Mouse (Mus musculus): ENCODE results near the gene Tmem9b.

The Tmem9b gene

GRCm38 (mm10) chr7:109752008-109752925 is at the start of gene Tmem9b:
TSS of gene Tmem9b (minus strand) at chr7:109752875.
- peak; percentile 87 for DNase-seq

DNA sequence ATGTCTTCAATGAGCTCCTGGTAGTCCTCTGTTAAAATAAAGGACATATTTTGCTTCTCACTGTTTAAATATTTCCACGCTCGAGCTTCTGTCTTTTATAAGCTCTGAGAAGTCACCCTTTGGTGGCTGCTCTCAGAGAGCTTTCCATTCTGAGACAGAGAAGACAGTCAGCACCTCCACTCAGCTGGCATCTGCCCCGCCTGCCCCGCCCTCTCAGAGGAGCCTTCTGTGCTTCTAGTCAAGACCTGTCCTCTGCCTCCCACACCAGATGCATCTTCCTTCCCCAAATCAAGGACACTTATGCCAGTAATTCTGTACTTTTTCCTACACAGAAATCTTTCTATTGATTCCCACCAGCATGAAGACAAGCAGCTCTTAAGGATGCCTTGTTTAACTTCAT is 48.0 kb upstream of the Tmem9b start:
- peak; percentile 47 for DNase-seq

- no peak for DNase-seq
Measured at GRCm38 (mm10) chr7:109799168-109799567, 46.5 kb upstream of the Tmem9b start.

DNA sequence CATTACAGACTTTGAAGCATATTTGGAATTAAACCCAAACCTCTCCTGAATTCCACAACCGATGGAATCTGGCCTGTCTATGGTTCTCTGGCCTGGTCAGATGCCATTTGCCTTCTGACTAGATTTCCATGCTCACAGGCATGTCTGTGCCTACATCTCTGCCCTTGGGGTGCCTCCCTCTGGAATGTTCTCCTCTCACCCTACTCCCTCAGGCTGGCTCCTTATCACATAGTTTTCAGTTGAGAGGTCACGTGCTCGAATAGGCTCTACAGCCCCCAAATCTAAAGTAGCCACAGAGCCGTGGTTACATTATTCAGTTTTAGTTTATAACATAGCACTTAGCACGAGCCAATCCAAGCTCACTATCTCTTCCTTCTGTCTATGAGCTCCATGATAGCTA is 42.9 kb upstream of the Tmem9b start:
- DNase-seq = no peak

GRCm38 (mm10) chr7:109794556-109794955 is 41.9 kb upstream of the Tmem9b start:
- DNase-seq = no peak

GRCm38 (mm10) chr7:109792759-109793158 is 40.1 kb upstream of the Tmem9b start:
- DNase-seq = peak; percentile 43

- no peak for DNase-seq
Measured at GRCm38 (mm10) chr7:109790818-109791217, 38.1 kb upstream of the Tmem9b start.

GRCm38 (mm10) chr7:109787860-109788259 is 35.2 kb upstream of the Tmem9b start:
- no peak for DNase-seq

- no peak for DNase-seq
Measured at GRCm38 (mm10) chr7:109783281-109783680, 30.6 kb upstream of the Tmem9b start.

DNA sequence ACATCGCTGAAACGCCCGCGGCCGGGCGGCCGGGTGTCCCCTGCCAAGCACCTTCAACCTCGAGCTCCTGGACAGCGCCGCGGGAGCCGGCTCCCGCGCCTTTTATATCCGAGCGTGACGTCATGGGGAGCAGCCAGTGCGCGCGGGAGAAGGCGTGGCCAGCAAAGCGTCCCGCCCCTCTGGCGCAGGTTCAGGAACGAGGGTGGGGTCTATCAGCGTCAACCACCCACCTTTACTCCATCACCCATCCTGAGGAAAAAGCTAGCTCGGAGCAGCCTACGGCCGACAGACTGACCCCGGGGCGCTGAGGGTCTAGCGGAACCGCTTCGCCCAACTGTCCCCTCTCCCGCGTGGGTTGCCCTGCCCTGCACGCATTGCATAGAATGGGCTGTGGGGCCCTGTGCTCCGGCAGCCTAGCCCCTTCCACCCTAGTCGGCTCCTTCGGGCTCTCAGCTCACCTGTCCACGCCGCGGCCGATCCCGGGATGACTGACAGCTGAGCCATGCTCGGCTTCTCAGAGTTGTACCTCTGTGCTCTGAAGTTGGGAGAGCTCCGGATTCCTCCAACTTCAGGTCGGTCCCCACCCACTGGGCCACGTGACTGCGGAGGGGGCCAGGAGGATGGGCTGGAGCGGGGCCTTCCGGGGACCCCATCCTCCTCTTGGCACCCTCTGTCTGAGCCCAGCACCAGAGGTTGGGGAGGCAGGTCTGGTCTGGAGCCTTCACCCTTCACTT is 29.0 kb upstream of the Tmem9b start, which contains the start of gene Nrip3:
TSS of gene Nrip3 (minus strand) at position 556 of the 734 bp plus-strand sequence.
- DNase-seq = peak; percentile 72

DNA sequence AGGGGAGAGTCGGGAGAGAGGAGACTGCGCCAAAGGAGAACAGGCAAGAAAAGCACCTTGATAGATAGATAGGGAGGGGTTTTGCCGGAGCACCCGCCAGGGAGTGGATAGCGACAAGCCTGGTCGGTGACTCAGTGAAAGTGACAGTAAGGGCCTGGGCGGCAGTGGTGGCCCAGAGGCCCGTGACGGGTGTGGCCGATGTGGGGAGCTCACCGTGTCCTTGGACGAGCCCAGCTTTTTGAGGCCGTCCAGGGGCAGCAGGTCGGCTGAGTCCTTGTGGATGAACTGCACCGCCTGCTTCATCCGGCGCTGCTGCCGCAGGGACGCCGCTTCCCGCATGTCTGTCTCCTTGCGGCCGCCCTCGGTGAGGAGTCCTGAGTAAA is 28.4 kb upstream of the Tmem9b start:
- no peak for DNase-seq

DNA sequence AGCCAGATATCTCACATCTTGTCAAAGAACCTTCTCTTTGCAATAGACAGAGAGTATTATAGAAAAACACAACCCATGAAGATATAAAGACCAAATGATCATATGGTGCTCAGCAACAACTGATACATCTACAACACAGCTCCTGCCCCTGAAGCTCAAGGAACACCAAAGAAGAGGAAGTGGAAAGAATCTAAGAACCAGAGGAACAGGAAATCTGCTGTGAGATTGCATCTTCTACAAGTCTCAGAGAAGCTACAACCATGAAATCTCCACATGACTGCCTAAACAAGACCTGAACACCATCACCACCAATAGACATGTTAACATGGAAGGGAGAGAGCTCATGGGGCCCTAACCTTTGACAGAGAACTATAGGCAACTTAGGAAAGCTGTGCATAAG is 19.6 kb upstream of the Tmem9b start:
- DNase-seq = no peak

GRCm38 (mm10) chr7:109768699-109769383 is 16.2 kb upstream of the Tmem9b start:
- no peak for DNase-seq

GRCm38 (mm10) chr7:109767575-109768350 is 15.1 kb upstream of the Tmem9b start:
- DNase-seq = no peak

DNA sequence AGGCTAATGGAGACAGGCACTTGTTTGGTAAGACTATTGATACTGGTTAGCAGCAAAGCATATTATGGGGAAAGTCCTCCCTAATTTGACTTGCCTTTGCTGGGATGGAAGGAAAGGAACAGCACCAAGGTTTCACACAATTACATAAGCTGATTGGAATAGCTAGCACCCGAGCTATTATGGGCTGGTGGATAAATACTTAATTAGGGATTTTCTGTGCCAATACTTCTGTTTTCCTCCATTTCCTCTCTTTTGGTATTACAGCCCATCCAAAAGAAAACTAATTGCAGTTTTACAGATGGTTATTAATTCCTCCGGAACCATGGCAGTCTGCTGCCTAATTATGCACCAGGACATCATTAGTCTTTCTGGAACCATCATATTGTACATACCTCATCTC is 11.3 kb upstream of the Tmem9b start:
- DNase-seq = no peak

DNA sequence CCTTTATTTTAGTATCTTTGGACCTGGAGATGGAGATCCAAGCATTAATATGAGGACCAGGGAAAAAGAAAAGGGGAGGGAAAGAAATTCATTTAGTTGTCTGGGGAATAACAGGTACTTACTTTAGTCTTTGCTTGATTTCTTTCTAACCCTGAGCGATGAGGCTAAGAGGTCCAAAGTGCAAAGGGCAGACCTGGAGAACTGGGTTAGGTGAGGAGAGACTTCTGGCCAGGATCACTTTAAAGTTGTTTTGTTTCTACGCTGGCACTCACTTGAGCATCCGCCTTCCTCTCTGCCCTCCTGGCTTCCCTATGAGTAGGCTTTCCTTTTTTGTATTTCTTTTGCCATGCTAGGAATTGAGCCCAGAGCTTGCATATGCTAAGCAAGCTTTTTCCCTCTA is 3.6 kb upstream of the Tmem9b start:
- no peak for DNase-seq

- DNase-seq = no peak
Measured at GRCm38 (mm10) chr7:109754034-109754433, 1.4 kb upstream of the Tmem9b start.

- no peak for DNase-seq
Measured at GRCm38 (mm10) chr7:109751427-109752007, 1.2 kb downstream of the Tmem9b start.

GRCm38 (mm10) chr7:109747747-109748146 is 4.9 kb downstream of the Tmem9b start:
- DNase-seq = no peak

DNA sequence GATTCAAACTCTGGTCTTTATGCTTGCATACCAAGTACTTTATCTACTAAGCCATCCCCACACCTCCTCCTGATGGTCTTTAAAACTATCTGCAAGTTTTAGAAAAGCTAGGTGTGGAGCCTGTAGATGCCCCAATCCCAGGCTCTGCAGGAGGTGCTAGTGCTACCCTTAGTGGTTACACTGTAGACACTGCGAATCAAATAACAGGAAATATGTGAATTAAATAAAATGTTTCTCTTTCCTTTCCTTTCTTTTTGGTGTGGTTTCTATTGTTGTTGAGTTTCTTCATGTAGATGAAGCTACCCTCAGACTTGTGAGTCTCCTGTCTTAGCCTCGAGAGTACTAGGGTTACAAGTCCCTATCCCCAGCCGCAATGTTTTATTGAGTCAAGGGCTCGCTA is 11.0 kb downstream of the Tmem9b start:
- no peak for DNase-seq

DNA sequence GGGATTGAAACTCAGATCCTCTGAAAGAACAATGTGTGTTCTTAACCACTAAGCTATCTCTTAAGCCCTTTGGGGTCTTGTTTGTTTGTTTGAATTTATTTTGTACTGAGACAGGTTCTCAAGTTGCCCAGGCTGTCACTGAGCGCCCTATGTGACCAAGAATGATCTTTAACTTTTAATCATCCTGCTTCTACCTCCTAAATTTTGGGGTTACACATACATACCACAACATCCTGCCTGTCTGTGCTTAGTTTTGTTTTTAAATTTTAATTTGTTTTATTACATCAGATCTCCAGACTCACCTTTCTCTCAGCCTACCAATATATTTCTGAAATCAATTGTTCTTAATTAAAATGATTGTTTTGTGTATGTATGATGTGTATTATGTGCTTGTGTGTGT is 11.6 kb downstream of the Tmem9b start:
- no peak for DNase-seq

- no peak for DNase-seq
Measured at GRCm38 (mm10) chr7:109739822-109740370, 12.8 kb downstream of the Tmem9b start.

Data from right cerebral cortex, adult 18-20 months (tissue).